Mouse (Mus musculus) bone marrow macrophage, adult 2 months (primary cell): ENCODE measurements around the gene Atp5s. TPM values are rescaled to one million over a fixed set of nuclear protein-coding genes. Genes with fewer than 3 reads are reported as not detected.

Experiments used
- H3K27ac ChIP-seq: 2 replicates; pipeline ENCODE4 v1.5.1; 2012; ENCODE audit warnings: low read depth, low read length; ENCODE audit not compliant: insufficient read depth
- H3K4me1 ChIP-seq: 2 replicates; pipeline ENCODE4 v1.6.1; 2012; ENCODE audit warnings: low read length; ENCODE audit not compliant: control insufficient read depth, insufficient read depth
- H3K4me3 ChIP-seq: 2 replicates; pipeline ENCODE4 v1.5.1; 2012; ENCODE audit warnings: mild to moderate bottlenecking, low read length, moderate library complexity; ENCODE audit not compliant: insufficient read depth
- CTCF ChIP-seq: IDR thresholded peaks from 2 replicates; pipeline ENCODE4 v1.5.1; 2012; ENCODE audit warnings: low read depth, mild to moderate bottlenecking, low read length, moderate library complexity
- POLR2A ChIP-seq: IDR thresholded peaks from 2 replicates; pipeline ENCODE4 v1.6.1; 2012; ENCODE audit warnings: mild to moderate bottlenecking, low read depth, low read length, borderline replicate concordance
- polyA plus RNA-seq: library from polyadenylated mRNA; stranded (reverse); fragments of >200 nt; gene quantifications from 2 replicates; pipeline ENCODE4 v1.2.4, GENCODE M21; 2012; ENCODE audit not compliant: missing spikeins, insufficient read depth, insufficient read length

Atp5s gene
- polyA plus RNA-seq, 1 experiment: 9.8 TPM

DNA sequence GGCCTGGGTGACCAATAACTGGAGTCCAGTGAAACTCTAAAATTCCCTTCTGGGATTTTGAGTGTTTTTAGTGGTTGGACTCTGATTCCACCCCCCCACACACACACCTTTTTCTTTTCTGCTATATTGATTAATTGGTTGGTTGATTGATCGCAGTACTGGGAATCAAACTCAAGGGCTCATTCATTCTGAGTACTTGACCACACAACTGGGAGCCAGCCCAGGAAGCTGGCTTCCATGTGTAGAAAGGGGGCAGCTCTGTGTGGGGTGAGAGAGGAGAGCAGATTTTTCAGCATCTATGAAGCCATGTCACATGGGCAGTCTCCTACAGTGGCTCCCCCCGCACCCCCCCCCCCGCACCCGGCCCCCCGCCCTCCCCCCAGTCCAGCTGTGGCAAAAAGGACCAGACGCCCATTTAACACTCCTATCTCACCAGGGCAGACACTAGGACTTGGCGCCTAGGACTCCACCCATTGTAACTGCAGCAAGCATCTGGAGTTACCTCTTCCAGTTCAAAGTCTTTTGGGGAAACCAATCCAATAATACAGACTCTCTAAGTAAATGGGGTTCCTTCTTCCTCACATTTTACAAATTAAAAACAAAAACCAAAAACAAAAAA, 34.6 kb downstream of the Atp5s start:
- H3K4me3 ChIP-seq: no peak overlapping the region
- peaks cover 2% of the 10 kb centered on the region; the same call in 1 of the 2 replicates for H3K4me1 ChIP-seq
- H3K27ac ChIP-seq: no peak overlapping the region
- no peak for TF ChIP-seq CTCF
- TF ChIP-seq POLR2A: no peak

DNA sequence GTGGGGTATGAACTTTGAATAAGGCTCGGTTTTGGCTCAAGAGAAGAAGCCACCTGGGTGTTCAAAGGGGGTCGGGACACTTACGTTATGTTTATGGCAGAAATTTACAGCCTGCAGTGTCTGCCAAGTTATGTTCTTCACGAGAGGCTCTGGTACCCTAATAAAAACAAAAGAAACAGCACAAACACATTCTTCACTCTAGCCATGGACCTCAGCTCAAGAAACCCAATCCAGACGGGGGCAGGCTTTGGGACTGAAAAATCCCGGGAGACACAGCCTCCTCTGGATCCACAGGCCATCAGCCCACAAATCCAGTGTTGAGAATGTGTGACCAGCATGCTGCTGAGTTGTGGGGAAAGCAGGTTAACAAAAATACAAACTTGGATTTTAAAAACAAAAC, 35.3 kb downstream of the Atp5s start:
- TF ChIP-seq CTCF (no peak), POLR2A (no peak)
- H3K4me1 ChIP-seq: peaks cover 2% of the 10 kb centered on the region; the same call in 1 of the 2 replicates
- no peak overlapping the region for H3K27ac ChIP-seq
- H3K4me3 ChIP-seq: no peak overlapping the region

DNA sequence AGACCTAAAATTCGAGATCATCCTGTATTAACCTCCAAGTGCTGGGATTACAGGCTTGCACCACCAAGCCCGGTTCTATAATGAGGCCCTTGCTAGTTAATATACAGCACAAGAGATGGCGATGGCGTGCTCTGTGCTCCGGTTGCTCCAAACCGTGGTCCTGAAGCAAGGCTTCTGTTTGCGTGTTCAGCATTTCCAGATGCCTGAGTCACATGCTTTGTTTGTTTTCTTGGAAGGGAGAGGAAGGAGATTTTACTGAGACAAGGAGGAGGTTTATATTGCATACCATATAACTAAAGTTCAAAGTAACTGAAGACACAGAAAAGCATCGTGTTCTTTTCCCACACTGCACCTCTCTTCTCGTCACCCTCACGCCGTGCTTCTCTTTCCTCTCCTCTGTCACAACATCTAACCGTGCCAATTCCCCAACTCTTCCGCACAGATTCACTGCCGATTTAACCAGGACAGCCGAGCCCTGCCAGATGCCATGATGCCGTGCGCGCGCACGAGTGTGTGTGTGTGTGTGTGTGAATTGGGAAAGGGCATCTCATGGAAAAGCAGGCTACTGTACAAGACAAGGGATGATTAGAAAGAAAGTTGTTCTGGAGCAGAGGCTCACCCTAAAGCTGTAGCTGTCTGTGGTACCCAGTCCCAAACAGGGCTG, 36.1 kb downstream of the Atp5s start:
- Histone ChIP-seq H3K27ac (no peak overlapping the region), H3K4me3 (no peak overlapping the region), H3K4me1 (peaks cover 2% of the 10 kb centered on the region; the same call in 1 of the 2 replicates)
- no peak for TF ChIP-seq POLR2A
- no peak for TF ChIP-seq CTCF

DNA sequence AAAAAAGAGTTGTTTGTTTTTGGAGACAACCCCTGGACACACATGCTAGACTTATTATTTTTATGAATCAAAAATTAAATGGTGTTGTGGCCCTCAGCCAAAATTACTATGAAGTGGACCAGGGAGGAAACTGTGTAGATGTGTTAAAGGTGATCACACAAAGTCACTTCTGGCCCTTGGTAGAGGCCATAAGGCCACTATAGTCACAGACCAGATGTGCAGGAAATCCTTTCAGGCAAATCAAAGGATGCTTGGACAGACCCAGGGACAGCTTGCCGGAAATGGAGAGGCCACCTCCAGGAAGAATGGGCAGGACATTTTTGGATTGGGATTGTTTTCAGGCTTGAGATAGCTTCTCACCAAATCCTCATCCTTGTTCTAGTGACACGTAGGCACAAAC, 36.9 kb downstream of the Atp5s start:
- TF ChIP-seq POLR2A: no peak
- no peak for TF ChIP-seq CTCF
- Histone ChIP-seq H3K4me3 (no peak overlapping the region), H3K27ac (no peak overlapping the region), H3K4me1 (peaks cover 5% of the 10 kb centered on the region; the same call in 1 of the 2 replicates)

DNA sequence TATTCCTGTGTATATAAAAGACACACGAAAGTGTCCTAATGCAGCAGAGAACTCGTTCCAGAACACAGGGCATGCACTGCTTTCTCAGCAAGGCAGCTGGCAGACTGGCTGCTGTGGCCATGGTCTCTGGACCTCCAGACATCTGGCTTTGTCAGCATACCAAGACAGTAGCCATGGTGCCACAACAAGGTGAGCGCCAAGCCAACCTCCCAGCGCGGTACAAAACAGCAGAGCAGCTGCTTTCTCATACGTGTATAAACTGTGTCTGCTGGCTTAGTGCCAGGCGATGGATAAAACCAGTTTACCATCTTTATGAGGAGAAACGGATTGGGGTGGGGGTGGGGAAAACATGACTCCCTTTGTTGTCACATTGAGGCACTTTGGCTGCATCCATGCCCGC, 40.8 kb downstream of the Atp5s start:
- no peak for TF ChIP-seq CTCF
- TF ChIP-seq POLR2A: no peak
- 0 out of 2 replicates have a peak, but pooled peaks cover 2% of the 10 kb centered on the region for H3K4me1 ChIP-seq
- no peak overlapping the region for H3K4me3 ChIP-seq
- no peak overlapping the region for H3K27ac ChIP-seq

DNA sequence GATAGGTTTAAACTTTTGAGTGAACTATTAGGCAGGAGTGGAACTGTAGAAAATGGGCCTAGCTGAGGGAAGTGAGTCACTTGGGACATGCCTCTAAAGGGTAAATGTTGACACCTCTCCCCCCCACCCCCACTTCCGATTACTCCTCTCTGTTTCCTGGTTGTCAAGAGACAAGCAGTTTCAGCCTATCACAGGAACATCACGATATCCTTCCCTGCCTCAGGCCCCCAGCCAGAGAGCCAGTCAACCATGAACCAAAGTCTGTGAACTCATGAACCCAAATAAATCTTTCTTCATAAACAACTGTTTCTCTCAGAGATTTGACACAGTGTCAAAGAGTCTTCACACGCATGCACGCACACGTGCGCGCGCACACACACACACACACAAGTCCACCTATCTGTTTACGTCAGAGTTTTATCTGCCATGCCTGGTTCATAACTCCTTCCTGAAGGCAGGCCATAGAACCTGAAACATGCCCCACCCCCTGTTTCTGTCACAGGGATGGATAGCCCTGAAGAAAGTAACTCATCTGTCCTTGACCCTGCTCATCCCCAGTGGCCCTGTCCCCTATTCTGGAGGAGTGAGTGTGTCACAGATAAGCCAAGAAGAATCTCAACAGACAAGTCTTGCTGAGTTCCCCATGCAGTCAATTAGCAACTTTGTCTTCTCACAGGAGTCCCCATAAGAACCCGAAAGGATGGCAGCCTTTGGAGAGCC, 41.6 kb downstream of the Atp5s start:
- Histone ChIP-seq H3K27ac (no peak overlapping the region), H3K4me1 (0 out of 2 replicates have a peak, but pooled peaks cover 2% of the 10 kb centered on the region), H3K4me3 (no peak overlapping the region)
- no peak for TF ChIP-seq POLR2A

DNA sequence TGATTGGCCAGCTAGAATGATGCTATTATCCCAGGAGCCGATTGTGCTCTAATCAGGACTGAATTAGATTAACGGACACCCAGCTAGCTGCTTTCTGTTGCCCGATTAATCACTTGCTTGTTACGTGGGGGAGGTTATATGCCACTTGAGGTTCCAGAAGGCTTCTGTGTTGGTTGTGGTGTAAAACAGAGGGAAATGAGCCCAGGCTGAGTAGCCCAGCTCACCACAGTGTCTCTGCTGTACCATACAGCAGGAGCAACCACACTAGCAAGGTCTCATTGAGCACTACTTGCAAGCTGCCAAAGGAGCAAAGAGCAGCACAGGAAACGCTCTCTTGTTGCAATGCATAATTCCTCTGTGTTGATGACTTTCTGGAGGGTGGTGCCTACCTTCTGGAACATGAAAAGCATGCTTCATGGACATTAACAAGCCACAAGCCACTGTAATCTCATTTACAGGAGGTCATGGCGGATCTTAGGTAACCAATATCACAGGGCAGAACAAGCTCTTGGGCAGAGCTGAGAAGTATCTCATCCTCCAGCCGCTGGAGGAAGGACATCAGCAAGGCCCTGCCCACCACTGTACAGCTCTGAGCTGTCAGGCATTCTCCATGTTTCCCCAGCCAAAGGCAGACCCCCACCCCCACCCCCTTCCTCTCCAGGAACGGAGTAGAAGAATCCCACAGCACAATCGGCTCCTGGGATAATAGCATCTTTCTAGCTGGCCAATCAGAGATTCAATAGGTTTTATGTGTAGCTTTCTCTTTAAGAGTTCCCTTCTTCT, 42.9 kb downstream of the Atp5s start:
- no peak for TF ChIP-seq CTCF
- Histone ChIP-seq H3K4me3 (no peak overlapping the region), H3K4me1 (0 out of 2 replicates have a peak, but pooled peaks cover 2% of the 10 kb centered on the region), H3K27ac (no peak overlapping the region)

DNA sequence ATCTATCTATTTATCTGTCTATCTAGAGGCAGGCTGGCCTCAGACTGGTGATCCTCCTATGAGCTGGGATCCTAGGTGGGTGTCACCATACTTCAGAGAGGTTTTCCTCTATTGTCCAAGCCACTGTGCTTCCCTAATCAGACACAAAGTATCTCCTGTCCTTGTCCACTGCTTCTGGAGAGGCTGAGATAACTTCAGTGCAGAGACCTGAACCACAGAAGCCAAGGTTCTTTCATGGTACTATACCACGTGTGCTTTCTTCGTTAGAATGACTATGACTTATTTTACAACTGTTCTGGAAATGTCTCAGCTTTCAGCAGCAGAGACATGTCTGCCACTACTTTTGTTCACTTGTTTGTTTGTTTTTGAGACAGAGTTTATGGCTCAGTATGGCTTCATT, 44.1 kb downstream of the Atp5s start:
- no peak overlapping the region for H3K4me3 ChIP-seq
- no peak overlapping the region for H3K27ac ChIP-seq
- TF ChIP-seq CTCF: no peak
- no peak for TF ChIP-seq POLR2A
- H3K4me1 ChIP-seq: 0 out of 2 replicates have a peak, but pooled peaks cover 2% of the 10 kb centered on the region

DNA sequence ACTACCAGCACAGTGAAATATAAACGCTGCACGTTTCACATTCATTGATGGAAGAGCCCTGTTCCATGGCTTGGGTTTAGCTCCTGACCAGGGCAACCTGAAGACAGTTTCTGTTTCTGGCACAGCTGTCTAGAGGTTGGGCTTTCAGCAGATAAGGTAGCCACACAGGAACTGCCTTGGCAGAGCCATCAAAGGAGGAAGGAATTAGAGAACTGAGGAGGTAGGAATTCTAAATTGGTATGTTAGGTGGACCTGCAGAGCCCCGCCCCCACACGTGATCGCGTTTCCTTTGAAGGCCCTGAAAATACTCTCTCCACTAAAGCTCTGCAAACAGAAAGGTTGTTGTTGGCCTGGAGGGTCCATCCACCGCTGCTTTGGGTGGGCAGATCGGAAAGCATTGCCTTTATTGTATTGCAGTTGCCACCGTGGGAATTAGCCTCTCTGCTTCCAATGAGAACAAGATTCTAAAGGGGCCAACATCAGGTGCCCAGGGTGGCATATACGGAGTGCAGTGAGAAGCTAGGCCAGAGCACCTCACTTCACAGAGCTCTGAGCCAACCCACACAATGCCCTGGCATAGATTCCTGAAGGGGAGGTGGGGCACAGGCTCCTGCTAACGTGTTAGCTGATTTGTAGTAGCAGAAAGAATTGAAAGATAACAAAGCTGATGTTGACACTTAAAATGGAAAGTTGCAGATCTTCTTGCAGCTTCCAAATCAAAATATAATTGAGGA, 52.0 kb downstream of the Atp5s start:
- Histone ChIP-seq H3K4me3 (no peak overlapping the region), H3K4me1 (no peaks in the 10 kb centered on the region), H3K27ac (no peak overlapping the region)
- no peak for TF ChIP-seq POLR2A
- no peak for TF ChIP-seq CTCF
